Mouse (Mus musculus): ENCODE measurements around the gene Cbx3. TPM values are rescaled to one million over a fixed set of nuclear protein-coding genes. Genes with fewer than 3 reads are reported as not detected.

Cbx3 gene
- total and polyA plus RNA-seq, 3 experiments = 145 to 300 (median 258) TPM

DNA sequence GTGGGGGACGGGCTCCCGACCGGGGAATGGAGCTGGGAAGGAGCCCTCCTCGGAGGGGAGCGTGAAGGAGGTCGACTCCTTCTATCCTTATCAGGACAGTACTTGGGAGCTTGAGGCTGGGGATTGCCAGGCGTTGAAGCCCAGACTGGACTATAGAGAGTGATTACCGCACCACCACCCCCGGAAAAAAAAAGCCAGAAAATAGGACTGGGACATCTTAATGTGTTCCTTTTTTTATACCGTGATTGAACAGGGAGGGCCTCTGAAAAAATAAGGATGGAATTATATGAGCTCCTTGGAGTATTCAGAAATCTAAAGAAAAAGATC lies 982 bp downstream of the Cbx3 start:
- in situ Hi-C loops (cut with MboI; ENCODE audit: low pct_ligation_motif_present, low pct_unique_long_range_greater_than_20kb, low sequenced_read_pairs) (no loop called here), dilution Hi-C loops (cut with MboI; ENCODE audit: extremely low pct_ligation_motif_present, extremely low pct_unique_long_range_greater_than_20kb, low sequenced_read_pairs) (no loop called here)
- H3K27me3 ChIP-seq (replicated peaks) = no peaks in the 10 kb centered on the region
- DNase-seq (ENCODE audit: extremely low read depth) = no peak
- no peak for TF ChIP-seq ELF1 (IDR thresholded peaks at IDR 0.05; ENCODE audit: low read depth, low read length)
- TF ChIP-seq SIN3A (IDR thresholded peaks at IDR 0.05; ENCODE audit: low read length) = no peak
- TF ChIP-seq RAD21 (IDR thresholded peaks at IDR 0.05; ENCODE audit: low read depth, low read length) = no peak
- TF ChIP-seq EP300 (IDR thresholded peaks at IDR 0.05; ENCODE audit: low read length) = no peak
- no peak for TF ChIP-seq MEF2A (IDR thresholded peaks at IDR 0.05; ENCODE audit: borderline replicate concordance, low read depth, low read length)
- TF ChIP-seq E2F4 (IDR thresholded peaks at IDR 0.05; ENCODE audit: insufficient replicate concordance, low read depth, low read length) = no peak
- TF ChIP-seq NRF1 (IDR thresholded peaks at IDR 0.05; ENCODE audit: low read depth, low read length) = no peak
- TF ChIP-seq PAX5 (IDR thresholded peaks at IDR 0.05; ENCODE audit: low read length) = no peak
- no peak for TF ChIP-seq TCF12 (IDR thresholded peaks at IDR 0.05; ENCODE audit: low read depth, low read length)
- TF ChIP-seq ZKSCAN1 (IDR thresholded peaks at IDR 0.05; ENCODE audit: borderline replicate concordance, low read depth, low read length) = no peak
- TF ChIP-seq KAT2A (IDR thresholded peaks at IDR 0.05; ENCODE audit: insufficient replicate concordance, low read length) = no peak
- TF ChIP-seq CHD2 (IDR thresholded peaks at IDR 0.05; ENCODE audit: low read length) = no peak
- TF ChIP-seq MAX (IDR thresholded peaks at IDR 0.05; ENCODE audit: low read length) = no peak
- H3K9ac ChIP-seq (ENCODE audit: insufficient read depth, low read depth) = peak overlapping the region; percentile 99
- peak overlapping the region; percentile 70 to 99 (median 94) for H3K4me3 ChIP-seq (replicated peaks in 1 of 3; ENCODE audit: low read depth in 2 of 3, low read length in 2 of 3, poor library complexity in 1 of 3)
- peak overlapping the region; percentile 99 for H3K27ac ChIP-seq (ENCODE audit: insufficient read depth, low read depth)
- peaks cover 18 to 46% of the 10 kb centered on the region in 2 experiments for H3K36me3 ChIP-seq (replicated peaks in 1 of 2; ENCODE audit: control insufficient read depth in 1 of 2, insufficient read depth in 1 of 2, low read length in 1 of 2)
- H3K4me2 ChIP-seq (ENCODE audit: insufficient read depth, low read depth, poor library complexity, severe bottlenecking) = no peak overlapping the region
- no peaks in the 10 kb centered on the region for H3K9me3 ChIP-seq (replicated peaks; ENCODE audit: low read length)
- H3K4me1 ChIP-seq (ENCODE audit: control insufficient read depth in 1 of 2, insufficient read depth in 2 of 2) = peaks cover 2 to 26% of the 10 kb centered on the region in 2 experiments; a peak in 3 of 4 replicates
- peaks cover 75% of the 10 kb centered on the region for H3K79me2 ChIP-seq (replicated peaks; ENCODE audit: control insufficient read depth, extremely low read depth, insufficient read depth, poor library complexity, severe bottlenecking)

DNA sequence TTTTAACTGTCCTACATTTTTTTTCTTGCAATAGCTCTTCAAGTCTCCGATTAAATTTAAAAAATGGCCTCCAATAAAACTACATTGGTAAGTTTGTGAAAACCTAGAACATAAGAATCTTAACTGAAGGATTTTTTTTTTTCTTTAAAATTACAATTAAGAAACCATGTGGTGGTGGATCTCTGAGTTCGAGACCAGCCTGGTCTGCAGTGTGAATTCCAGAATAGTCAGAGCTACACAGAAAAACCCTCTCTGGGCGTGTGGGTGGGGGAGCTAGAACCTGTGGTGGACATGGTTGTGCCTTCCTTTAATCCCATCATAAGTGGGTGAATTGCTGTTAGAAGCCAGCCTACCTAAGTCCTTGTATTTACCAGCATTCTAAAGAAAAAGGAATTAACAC lies 1.6 kb downstream of the Cbx3 start:
- Histone ChIP-seq H3K27ac (ENCODE audit: insufficient read depth, low read depth) (no peak overlapping the region), H3K4me3 (replicated peaks in 1 of 3; ENCODE audit: low read depth in 2 of 3, low read length in 2 of 3, poor library complexity in 1 of 3) (peak overlapping the region; percentile 25 to 94 (median 70)), H3K4me2 (ENCODE audit: insufficient read depth, low read depth, poor library complexity, severe bottlenecking) (peak overlapping the region; percentile 82), H3K27me3 (replicated peaks) (no peaks in the 10 kb centered on the region), H3K79me2 (replicated peaks; ENCODE audit: control insufficient read depth, extremely low read depth, insufficient read depth, poor library complexity, severe bottlenecking) (peaks cover 72% of the 10 kb centered on the region), H3K36me3 (replicated peaks in 1 of 2; ENCODE audit: control insufficient read depth in 1 of 2, insufficient read depth in 1 of 2, low read length in 1 of 2) (peaks cover 17 to 46% of the 10 kb centered on the region in 2 experiments), H3K9ac (ENCODE audit: insufficient read depth, low read depth) (peak overlapping the region; percentile 99), H3K9me3 (replicated peaks; ENCODE audit: low read length) (no peaks in the 10 kb centered on the region), H3K4me1 (ENCODE audit: control insufficient read depth in 1 of 2, insufficient read depth in 2 of 2) (peaks cover 2 to 24% of the 10 kb centered on the region in 2 experiments; a peak in 3 of 4 replicates)
- DNase-seq (ENCODE audit: extremely low read depth) = peak; percentile 46
- in situ Hi-C loops (cut with MboI; ENCODE audit: low pct_ligation_motif_present, low pct_unique_long_range_greater_than_20kb, low sequenced_read_pairs) = no loop called here
- dilution Hi-C loops (cut with MboI; ENCODE audit: extremely low pct_ligation_motif_present, extremely low pct_unique_long_range_greater_than_20kb, low sequenced_read_pairs) = no loop called here
- TF ChIP-seq POLR2AphosphoS2 (IDR thresholded peaks at IDR 0.05; ENCODE audit: low read depth, low read length) (no peak), SIN3A (IDR thresholded peaks at IDR 0.05; ENCODE audit: low read length) (no peak), NRF1 (IDR thresholded peaks at IDR 0.05; ENCODE audit: low read depth, low read length) (no peak), ZKSCAN1 (IDR thresholded peaks at IDR 0.05; ENCODE audit: borderline replicate concordance, low read depth, low read length) (no peak), ZNF384 (IDR thresholded peaks at IDR 0.05; ENCODE audit: low read depth, low read length) (no peak), HCFC1 (IDR thresholded peaks at IDR 0.05; ENCODE audit: low read depth, low read length) (no peak), MAFK (IDR thresholded peaks at IDR 0.05; ENCODE audit: insufficient replicate concordance, low read length) (no peak), JUND (conservative IDR thresholded peaks at IDR 0.05; ENCODE audit: low read depth, low read length) (no peak), MAZ (IDR thresholded peaks at IDR 0.05; ENCODE audit: low read depth, low read length) (no peak), ZMIZ1 (IDR thresholded peaks at IDR 0.05; ENCODE audit: low read depth, low read length) (no peak), SMC3 (IDR thresholded peaks at IDR 0.05; ENCODE audit: low read depth, low read length) (no peak), UBTF (IDR thresholded peaks at IDR 0.05; ENCODE audit: low read depth, low read length) (no peak)

Measured in CH12.LX (cell line).